Mouse (Mus musculus) gastrocnemius, postnatal 4 days (tissue): ENCODE data around the gene Commd9. TPM values are rescaled to one million over a fixed set of nuclear protein-coding genes. Genes with fewer than 3 reads are reported as not detected.

ENCODE experiments used
- DNase-seq, 2 experiments: peaks; one replicate each; pipeline ENCODE4 v3.0.0; 2021 to 2022; ENCODE audit warnings: low spot score in 2 of 2, mixed read lengths in 2 of 2
- long read RNA-seq, 2 experiments: library from polyadenylated mRNA; stranded (forward); transcript quantifications; one replicate each; pipeline ENCODE4 v2.0.0; 2021
- total RNA-seq, 2 experiments: library from RNA; stranded (reverse); gene quantifications; 2 replicates each; pipeline ENCODE4 v1.2.3; 2021

Commd9 gene
- total RNA-seq, result 10 to 100 TPM; 41.1 to 45.0 TPM
- long read RNA-seq, experiment 1, transcript Commd9-201 (6 exons, 1,191 nt), result major isoform, 64 of 73 reads
- long read RNA-seq, experiment 1, partial matches to known transcripts, result 3 of 73 reads
- long read RNA-seq, experiment 1, other reads (novel, unspliced or antisense), result 6 of 73 reads
- long read RNA-seq, experiment 2, transcript Commd9-201 (6 exons, 1,191 nt), result major isoform, 51 of 60 reads
- long read RNA-seq, experiment 2, partial matches to known transcripts, result 1 of 60 reads
- long read RNA-seq, experiment 2, other reads (novel, unspliced or antisense), result 8 of 60 reads

GRCm38 (mm10) chr2:101885768-101886438 lies at the start of gene Commd9:
TSS of gene Commd9 (plus strand) at chr2:101886247.
- DNase-seq, result peak; percentile 77 to 93

DNA sequence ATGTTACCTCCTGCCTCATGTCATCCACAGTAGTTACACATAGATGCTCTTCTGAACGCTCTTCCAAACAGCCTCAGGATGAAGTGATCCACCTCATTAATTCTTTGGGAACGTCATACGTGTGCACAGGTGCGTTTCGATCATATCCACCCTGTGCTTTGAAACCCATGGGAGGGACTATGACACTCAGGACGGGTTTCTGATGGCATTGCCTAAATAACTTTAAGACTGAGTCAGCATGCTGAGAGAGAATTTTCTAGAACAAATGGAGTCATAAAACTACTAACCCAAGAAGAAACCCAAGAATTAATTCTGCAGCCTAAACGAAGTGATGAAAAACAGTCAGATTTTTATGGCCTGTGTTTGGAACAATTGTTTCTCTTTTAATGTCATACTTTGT lies 43.3 kb upstream of the Commd9 start:
- DNase-seq, result no peak

GRCm38 (mm10) chr2:101854792-101855191 lies 31.3 kb upstream of the Commd9 start:
- no peak for DNase-seq

DNA sequence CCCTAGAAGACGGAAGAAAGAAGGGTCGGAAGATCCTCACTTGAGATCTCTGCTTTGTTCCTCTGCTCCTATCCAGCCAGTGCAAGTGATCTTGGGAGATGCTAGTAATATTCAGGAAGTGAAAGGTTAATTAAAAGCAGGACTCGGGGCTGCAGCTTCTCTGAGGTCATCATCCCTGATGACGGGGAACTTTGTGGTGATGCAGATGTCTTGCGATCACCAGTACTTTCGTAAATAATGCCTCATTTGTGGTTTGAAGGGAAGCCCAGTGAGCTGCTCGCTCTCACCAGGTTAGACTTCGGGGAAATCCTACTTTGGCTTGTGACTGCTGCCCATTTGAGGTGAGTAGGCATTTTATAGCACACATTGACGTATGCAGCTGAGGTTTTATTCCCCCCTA lies 29.9 kb upstream of the Commd9 start:
- DNase-seq, result no peak

DNA sequence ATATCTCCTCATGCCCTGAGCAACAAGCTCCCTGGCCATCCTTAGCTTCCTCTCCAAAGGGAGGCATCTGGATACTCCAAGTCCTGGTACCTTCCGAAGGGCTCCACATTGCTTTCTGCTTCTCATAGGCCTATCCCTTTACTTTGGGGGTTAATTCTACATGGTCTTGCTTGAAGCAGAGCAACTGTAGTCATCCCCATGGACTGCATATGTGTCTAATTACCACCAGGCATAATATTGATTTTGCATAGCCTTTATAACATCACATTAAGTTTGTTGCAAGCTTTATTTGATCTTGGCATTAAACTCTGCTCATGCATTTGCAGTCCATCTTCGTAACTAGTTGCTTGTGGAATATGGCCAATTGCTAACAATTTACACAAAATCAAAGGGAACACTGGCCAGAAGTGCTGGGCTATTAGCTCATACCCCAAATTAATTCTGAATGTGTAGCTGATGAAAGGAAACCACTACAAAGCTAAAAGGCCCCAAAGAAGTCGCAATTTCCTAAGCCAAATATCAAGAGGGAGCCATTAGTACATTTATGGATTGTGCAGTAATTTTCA lies 25.0 kb upstream of the Commd9 start:
- DNase-seq, result no peak

- peak in 1 of 2 experiments; percentile 19 for DNase-seq
These were observed 23.6 kb upstream of the Commd9 start for GRCm38 (mm10) chr2:101862219-101863123.

- no peak for DNase-seq
These were observed 17.4 kb upstream of the Commd9 start for GRCm38 (mm10) chr2:101868683-101869082.

DNA sequence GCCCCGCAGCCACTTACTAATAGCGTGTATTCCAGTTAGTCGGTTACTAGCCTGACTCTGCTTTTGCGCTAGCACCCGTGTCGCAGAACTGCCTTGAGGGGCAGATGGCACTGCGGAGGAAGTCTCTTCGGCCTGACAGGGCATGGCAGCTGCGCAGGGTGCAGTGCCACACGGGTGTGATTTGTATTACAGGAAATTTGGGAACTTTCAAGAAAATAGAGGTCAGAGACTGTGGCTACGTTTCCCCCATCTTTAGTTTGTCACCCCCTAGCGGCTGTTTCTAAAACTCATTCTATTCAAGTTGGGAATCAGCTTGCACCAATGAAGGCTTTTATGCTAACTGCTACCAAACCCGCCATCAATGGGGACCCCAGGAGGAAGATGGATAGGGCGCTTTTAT lies 14.9 kb upstream of the Commd9 start:
- peak in 1 of 2 experiments; percentile 46 for DNase-seq

GRCm38 (mm10) chr2:101881471-101882162 lies 4.4 kb upstream of the Commd9 start:
- no peak for DNase-seq

DNA sequence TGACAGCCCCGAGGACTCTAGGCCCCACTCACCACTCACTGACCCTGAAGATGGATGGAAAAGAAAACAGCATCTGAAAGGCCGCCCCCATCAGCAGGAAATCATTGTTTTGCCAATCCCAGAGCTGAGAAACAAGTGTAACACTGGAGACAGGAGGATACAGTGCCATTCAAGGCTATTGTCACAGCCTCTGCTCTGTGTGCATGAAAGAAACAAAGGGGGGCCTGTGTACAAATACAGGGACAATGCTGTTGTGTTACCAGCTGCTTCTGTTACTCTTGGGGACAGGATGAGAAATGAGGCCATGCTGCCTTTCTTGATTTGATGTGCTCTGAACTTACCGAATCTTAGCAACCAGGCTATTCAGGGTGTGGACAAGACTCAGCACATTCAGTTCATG lies 3.0 kb upstream of the Commd9 start, which contains the start of gene Prr5l:
Gene Prr5l, minus strand, starts transcription at position 30 of the 400 bp plus-strand sequence.
- DNase-seq, result no peak

DNA sequence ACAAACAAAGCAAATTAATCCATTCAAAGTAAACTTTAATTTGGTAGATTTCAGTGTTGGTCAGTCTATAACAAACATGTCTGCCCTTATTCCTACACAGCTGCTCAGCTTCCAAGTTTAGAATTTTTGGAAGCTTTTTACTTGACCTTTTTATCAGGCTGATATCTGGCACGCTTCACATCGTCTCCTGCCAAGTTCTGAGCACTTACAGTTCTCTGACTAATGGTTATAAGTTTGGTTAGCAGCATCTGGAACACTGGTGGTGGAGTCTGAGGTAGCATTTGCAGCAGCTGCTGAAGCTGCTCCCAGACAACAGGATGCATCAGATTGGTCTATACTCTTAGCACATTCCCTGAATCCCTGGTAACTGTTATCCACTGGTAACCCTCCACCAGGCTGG lies 1.8 kb upstream of the Commd9 start:
- DNase-seq, result peak in 1 of 2 experiments; percentile 52

GRCm38 (mm10) chr2:101888886-101889285 lies 2.8 kb downstream of the Commd9 start:
- DNase-seq, result no peak

DNA sequence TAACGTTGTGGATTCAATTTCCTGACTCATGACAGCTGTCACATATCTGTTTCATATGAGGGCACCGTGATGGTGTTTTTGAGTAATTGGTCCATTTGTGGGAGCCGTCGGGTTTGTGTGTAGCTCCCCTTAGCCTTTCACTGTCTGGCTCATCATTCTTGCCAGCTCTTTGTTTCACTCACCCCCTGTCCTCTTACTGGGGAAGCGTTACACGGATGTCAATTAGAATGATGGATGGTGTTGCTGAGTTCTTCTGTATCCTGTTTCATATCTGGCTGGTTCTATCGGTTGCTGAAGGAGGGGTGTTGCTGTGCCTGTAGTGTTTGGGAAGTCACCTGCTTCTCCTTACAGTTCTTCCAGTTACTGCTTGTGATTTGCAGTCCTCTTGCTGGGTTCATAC lies 5.1 kb downstream of the Commd9 start:
- DNase-seq, result no peak

GRCm38 (mm10) chr2:101894126-101894525 lies 8.1 kb downstream of the Commd9 start:
- DNase-seq, result no peak

DNA sequence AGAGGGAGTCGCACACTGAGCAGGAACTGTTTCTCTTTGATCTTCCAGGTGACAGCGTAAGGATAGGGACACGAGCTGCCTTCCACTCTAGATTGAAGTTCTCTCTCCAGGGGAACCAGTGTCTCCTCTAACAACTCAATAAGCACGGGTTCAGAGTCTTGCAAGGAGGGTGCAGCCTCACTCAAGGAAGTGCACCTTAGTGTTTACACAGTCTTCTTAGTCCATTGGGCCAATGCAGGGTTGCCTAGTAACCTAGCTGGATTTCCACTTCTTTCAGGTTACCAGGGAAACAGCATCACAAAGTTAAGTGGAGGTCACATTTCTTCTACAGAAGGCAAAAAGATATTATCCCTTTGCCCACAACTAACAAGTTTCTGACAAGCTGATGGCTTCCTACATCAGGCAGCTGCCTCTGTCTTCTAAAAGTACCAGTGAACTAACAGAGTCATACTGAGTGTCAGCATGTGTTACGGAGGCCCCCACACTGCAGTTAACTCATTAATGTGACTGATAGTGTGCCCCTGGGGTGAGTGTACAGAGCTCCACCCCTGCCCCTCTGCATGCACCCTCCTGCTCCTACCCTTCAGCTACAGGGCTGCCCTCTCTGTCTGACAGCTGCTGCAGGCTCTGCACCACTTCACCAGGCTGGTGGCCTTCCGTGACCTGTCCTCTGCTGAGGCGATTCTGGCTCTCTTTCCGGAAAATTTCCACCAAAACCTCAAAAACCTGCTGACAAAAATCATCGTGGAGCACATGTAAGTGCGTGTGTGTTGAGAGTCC lies 10.6 kb downstream of the Commd9 start:
- no peak for DNase-seq

GRCm38 (mm10) chr2:101902196-101902595 lies 16.1 kb downstream of the Commd9 start:
- DNase-seq, result no peak

GRCm38 (mm10) chr2:101905534-101906378 lies 19.7 kb downstream of the Commd9 start:
- peak; percentile 62 to 77 for DNase-seq

GRCm38 (mm10) chr2:101906379-101906690 lies 20.3 kb downstream of the Commd9 start:
- no peak for DNase-seq

GRCm38 (mm10) chr2:101907386-101908022 lies 21.5 kb downstream of the Commd9 start:
- DNase-seq, result no peak
